Mouse (Mus musculus) erythroid progenitor cell, adult 5-6 weeks (primary cell): Measurements from ENCODE around the gene Tmem159. TPM values are rescaled to one million over a fixed set of nuclear protein-coding genes. Genes with fewer than 3 reads are reported as not detected.

Source experiments
- ATAC-seq: replicated peaks from 2 replicates; pipeline ENCODE4 v1.8.0; 2016; ENCODE audit warnings: moderate number of reproducible peaks, mild to moderate bottlenecking, moderate TSS enrichment, inconsistent platforms; ENCODE audit not compliant: poor library complexity, low FRiP score, severe bottlenecking
- total RNA-seq, 2 experiments: library from RNA; stranded (forward) in 1 of 2; stranded (reverse) in 1 of 2; fragments of 150-400 nt in 1 of 2; fragments of 186-747, 209-891 nt in 1 of 2; gene quantifications; 2 replicates each; pipeline versions ENCODE4 v1.2.3 to v1.2.4; 2015 to 2017; ENCODE audit warnings: low replicate concordance in 2 of 2

The Tmem159 gene
- total RNA-seq (2015; ENCODE audit: low replicate concordance) (0.84 and 2.5 TPM in 2 replicates), total RNA-seq (2017; ENCODE audit: low replicate concordance) (not detected in 2 replicates)

- ATAC-seq = peak; percentile 46; the same call in 1 of the 2 replicates
Measured at GRCm38 (mm10) chr7:120102164-120102972, at the start of gene Tmem159. Gene Tmem159 (plus strand): TSS chr7:120102353.

GRCm38 (mm10) chr7:120054016-120054415, 48.1 kb upstream of the Tmem159 start:
- ATAC-seq = no peak

- ATAC-seq = no peak
Measured at GRCm38 (mm10) chr7:120055479-120055878, 46.7 kb upstream of the Tmem159 start.

- ATAC-seq = 0 out of 2 replicates have a peak, but pooled peaks have one; percentile 25
Measured at GRCm38 (mm10) chr7:120064045-120064444, 38.1 kb upstream of the Tmem159 start.

GRCm38 (mm10) chr7:120068114-120068513, 34.0 kb upstream of the Tmem159 start:
- no peak for ATAC-seq

- no peak for ATAC-seq
Measured at GRCm38 (mm10) chr7:120069164-120069563, 33.0 kb upstream of the Tmem159 start.

- ATAC-seq = no peak
Measured at GRCm38 (mm10) chr7:120080177-120080576, 22.0 kb upstream of the Tmem159 start.

GRCm38 (mm10) chr7:120093033-120093432, 9.1 kb upstream of the Tmem159 start:
- no peak for ATAC-seq

GRCm38 (mm10) chr7:120094216-120094615, 7.9 kb upstream of the Tmem159 start:
- ATAC-seq = no peak

- ATAC-seq = no peak
Measured at GRCm38 (mm10) chr7:120095180-120095579, 7.0 kb upstream of the Tmem159 start, which contains the start of gene Dnah3. Gene Dnah3 (minus strand): TSS chr7:120095280.

GRCm38 (mm10) chr7:120097845-120098244, 4.3 kb upstream of the Tmem159 start:
- ATAC-seq = no peak

GRCm38 (mm10) chr7:120098403-120098802, 3.8 kb upstream of the Tmem159 start:
- no peak for ATAC-seq

GRCm38 (mm10) chr7:120103019-120103567, 940 bp downstream of the Tmem159 start:
- no peak for ATAC-seq

- no peak for ATAC-seq
Measured at GRCm38 (mm10) chr7:120104975-120105374, 2.8 kb downstream of the Tmem159 start.

GRCm38 (mm10) chr7:120106356-120106755, 4.2 kb downstream of the Tmem159 start:
- no peak for ATAC-seq

- ATAC-seq = no peak
Measured at GRCm38 (mm10) chr7:120109676-120110075, 7.5 kb downstream of the Tmem159 start.

- ATAC-seq = no peak
Measured at GRCm38 (mm10) chr7:120116976-120117375, 14.8 kb downstream of the Tmem159 start.

GRCm38 (mm10) chr7:120117529-120117928, 15.4 kb downstream of the Tmem159 start:
- ATAC-seq = no peak

- ATAC-seq = no peak
Measured at GRCm38 (mm10) chr7:120123776-120124175, 21.6 kb downstream of the Tmem159 start.

- no peak for ATAC-seq
Measured at GRCm38 (mm10) chr7:120124844-120125243, 22.7 kb downstream of the Tmem159 start.
